Mouse (Mus musculus) MEL (cell line): ENCODE results near the gene Gne. TPM values are rescaled to one million over a fixed set of nuclear protein-coding genes. Genes with fewer than 3 reads are reported as not detected.
A peak's percentile ranks its signal among the peaks of the same experiment; 100 is the strongest.

Experiments
- DNase-seq: peaks from one replicate; pipeline ENCODE4 v3.0.0; 2011; ENCODE audit warnings: low read depth, low spot score
- H3K27ac ChIP-seq: 2 replicates; pipeline ENCODE4 v1.5.1; 2012; ENCODE audit warnings: low read depth, mild to moderate bottlenecking, control low read depth, low read length, moderate library complexity; ENCODE audit not compliant: control insufficient read depth
- H3K27me3 ChIP-seq, 2 experiments: fragments of 150-350 bp in 1 of 2; sonication (generic) in 1 of 2; 2 replicates each; pipeline ENCODE4 v1.6.1; 2012; ENCODE audit warnings: low read length in 2 of 2, mild to moderate bottlenecking in 2 of 2, improper control_type of control experiment in 1 of 2, moderate library complexity in 1 of 2; ENCODE audit not compliant: insufficient read depth in 2 of 2, control insufficient read depth in 1 of 2
- H3K36me3 ChIP-seq, 2 experiments: 2 replicates each; pipeline ENCODE4 v1.6.1; 2012 to 2014; ENCODE audit warnings: low read length in 2 of 2, improper control_type of control experiment in 1 of 2, inconsistent platforms in 1 of 2, mild to moderate bottlenecking in 1 of 2; ENCODE audit not compliant: insufficient read depth in 2 of 2, control insufficient read depth in 1 of 2
- H3K4me1 ChIP-seq, 2 experiments: fragments of 150-350 bp in 1 of 2; sonication (generic) in 1 of 2; 2 replicates each; pipeline ENCODE4 v1.6.1; 2012; ENCODE audit warnings: low read length in 2 of 2, improper control_type of control experiment in 1 of 2, mild to moderate bottlenecking in 1 of 2; ENCODE audit not compliant: insufficient read depth in 2 of 2, control insufficient read depth in 1 of 2
- H3K4me3 ChIP-seq, 2 experiments: fragments of 150-350 bp in 1 of 2; sonication (generic) in 1 of 2; 2 replicates each; pipeline ENCODE4 v1.5.1; 2012; ENCODE audit warnings: low read depth in 2 of 2, low read length in 2 of 2, mild to moderate bottlenecking in 2 of 2, moderate library complexity in 2 of 2, control low read depth in 1 of 2, improper control_type of control experiment in 1 of 2; ENCODE audit not compliant: control insufficient read depth in 1 of 2, insufficient read depth in 1 of 2
- H3K79me2 ChIP-seq: 2 replicates; pipeline ENCODE4 v1.6.1; 2012; ENCODE audit warnings: mild to moderate bottlenecking, low read length, moderate library complexity; ENCODE audit not compliant: control insufficient read depth, poor library complexity, insufficient read depth
- H3K9ac ChIP-seq: 2 replicates; pipeline ENCODE4 v1.6.1; 2012; ENCODE audit warnings: low read depth, mild to moderate bottlenecking, control low read depth, low read length, moderate library complexity; ENCODE audit not compliant: control insufficient read depth, poor library complexity, severe bottlenecking
- H3K9me3 ChIP-seq: fragments of 150-350 bp; sonication (generic); replicated peaks from 2 replicates; pipeline ENCODE4 v1.6.1; 2012; ENCODE audit warnings: mild to moderate bottlenecking, low read length, improper control_type of control experiment, moderate library complexity; ENCODE audit not compliant: insufficient read depth
- CHD1 ChIP-seq: IDR thresholded peaks from 2 replicates; pipeline ENCODE4 v1.6.1; 2012; ENCODE audit warnings: low read depth, mild to moderate bottlenecking, inconsistent platforms, low read length, improper control_type of control experiment
- CHD2 ChIP-seq: IDR thresholded peaks from 2 replicates; pipeline ENCODE4 v1.6.1; 2011; ENCODE audit warnings: low read length, improper control_type of control experiment
- EP300 ChIP-seq, 2 experiments: IDR thresholded peaks; 2 replicates each; pipeline ENCODE4 v1.6.1; 2011; ENCODE audit warnings: improper control_type of control experiment in 2 of 2, low read length in 2 of 2, low read depth in 1 of 2, mild to moderate bottlenecking in 1 of 2
- GATA1 ChIP-seq: IDR thresholded peaks from 2 replicates; pipeline ENCODE4 v1.6.1; 2011; ENCODE audit warnings: low read depth, low read length, improper control_type of control experiment
- HCFC1 ChIP-seq: IDR thresholded peaks from 2 replicates; pipeline ENCODE4 v1.6.1; 2012; ENCODE audit warnings: low read depth, mild to moderate bottlenecking, inconsistent platforms, low read length, improper control_type of control experiment, moderate library complexity
- JUND ChIP-seq: IDR thresholded peaks from 2 replicates; pipeline ENCODE4 v1.6.1; 2011; ENCODE audit warnings: low read depth, mild to moderate bottlenecking, improper control_type of control experiment, low read length
- MAFK ChIP-seq: IDR thresholded peaks from 2 replicates; pipeline ENCODE4 v1.6.1; 2011; ENCODE audit warnings: low read depth, mild to moderate bottlenecking, low read length, improper control_type of control experiment, borderline replicate concordance
- POLR2A ChIP-seq, 2 experiments: IDR thresholded peaks; 2 replicates each; pipeline ENCODE4 v1.6.1; 2011 to 2012; ENCODE audit warnings: low read length in 2 of 2, mild to moderate bottlenecking in 2 of 2, control low read depth in 1 of 2, improper control_type of control experiment in 1 of 2, low read depth in 1 of 2, moderate library complexity in 1 of 2; ENCODE audit not compliant: control insufficient read depth in 1 of 2, insufficient read depth in 1 of 2, poor library complexity in 1 of 2
- POLR2AphosphoS2 ChIP-seq: IDR thresholded peaks from 2 replicates; pipeline ENCODE4 v1.6.1; 2011; ENCODE audit warnings: low read length, improper control_type of control experiment
- POLR2AphosphoS5 ChIP-seq: IDR thresholded peaks from 2 replicates; pipeline ENCODE4 v1.6.1; 2012; ENCODE audit warnings: low read depth, borderline replicate concordance, mild to moderate bottlenecking, inconsistent platforms, low read length, moderate library complexity, mixed read lengths
- RAD21 ChIP-seq: IDR thresholded peaks from 2 replicates; pipeline ENCODE4 v1.6.1; 2011; ENCODE audit warnings: mild to moderate bottlenecking, low read depth, low read length, improper control_type of control experiment
- RCOR1 ChIP-seq: IDR thresholded peaks from 2 replicates; pipeline ENCODE4 v1.6.1; 2012; ENCODE audit warnings: low read depth, mild to moderate bottlenecking, inconsistent platforms, low read length, improper control_type of control experiment
- TBP ChIP-seq: IDR thresholded peaks from 2 replicates; pipeline ENCODE4 v1.8.0; 2011; ENCODE audit warnings: low read depth, low read length, improper control_type of control experiment
- TCF12 ChIP-seq: IDR thresholded peaks from 2 replicates; pipeline ENCODE4 v1.6.1; 2014; ENCODE audit warnings: low read depth, mild to moderate bottlenecking, inconsistent platforms, low read length, improper control_type of control experiment, moderate library complexity
- UBTF ChIP-seq: IDR thresholded peaks from 2 replicates; pipeline ENCODE4 v1.6.1; 2012; ENCODE audit warnings: low read depth, mild to moderate bottlenecking, inconsistent platforms, low read length, improper control_type of control experiment, moderate library complexity, borderline replicate concordance; ENCODE audit not compliant: insufficient read depth
- ZKSCAN1 ChIP-seq: IDR thresholded peaks from 2 replicates; pipeline ENCODE4 v1.6.1; 2012; ENCODE audit warnings: low read depth, mild to moderate bottlenecking, inconsistent platforms, low read length, improper control_type of control experiment, moderate library complexity
- ZMIZ1 ChIP-seq: IDR thresholded peaks from 2 replicates; pipeline ENCODE4 v1.6.1; 2012; ENCODE audit warnings: low read depth, mild to moderate bottlenecking, inconsistent platforms, low read length, improper control_type of control experiment, moderate library complexity
- polyA plus RNA-seq, 2 experiments: library from polyadenylated mRNA; stranded (reverse) in 1 of 2; unstranded in 1 of 2; fragments of >175 nt in 1 of 2; fragments of >200 nt in 1 of 2; gene quantifications; 2 replicates each; pipeline versions ENCODE4 v1.2.1 to v1.2.4; 2012; ENCODE audit warnings: low replicate concordance in 2 of 2, low read depth in 1 of 2; ENCODE audit not compliant: insufficient read length in 2 of 2, insufficient read depth in 1 of 2, missing spikeins in 1 of 2
- total RNA-seq: library from RNA; depleted of rRNA; stranded (reverse); fragments of 300-350 nt; gene quantifications from 2 replicates; pipeline ENCODE4 v1.2.3, GENCODE M21; 2012

Gene Gne
- total and polyA plus RNA-seq, 3 experiments, result 32.4 to 127 (median 53.0) TPM

- H3K4me1 ChIP-seq, result no peaks in the 10 kb centered on the region
- no peaks in the 10 kb centered on the region for H3K9me3 ChIP-seq
- H3K9ac ChIP-seq, result no peak overlapping the region
- H3K27ac ChIP-seq, result no peak overlapping the region
- H3K4me3 ChIP-seq, result no peak overlapping the region
- 0 out of 2 replicates have a peak, but pooled peaks have one; percentile 23 for TF ChIP-seq POLR2AphosphoS2
- TF ChIP-seq POLR2A (IDR thresholded peaks at IDR 0.05; ENCODE audit: control insufficient read depth in 1 of 2, insufficient read depth in 1 of 2, low read depth in 1 of 2, low read length in 2 of 2, poor library complexity in 1 of 2), result no peak
- H3K27me3 ChIP-seq, result no peaks in the 10 kb centered on the region
- H3K79me2 ChIP-seq, result no peaks in the 10 kb centered on the region
- DNase-seq, result no peak
- peaks cover 0 to 13% of the 10 kb centered on the region in 2 experiments; a peak in 2 of 4 replicates for H3K36me3 ChIP-seq
These were observed 52.5 kb downstream of the Gne start for GRCm38 (mm10) chr4:44031521-44031920.

GRCm38 (mm10) chr4:44029661-44030066 is 54.3 kb downstream of the Gne start:
- DNase-seq, result no peak
- no peak overlapping the region for H3K27ac ChIP-seq
- H3K4me1 ChIP-seq, result no peaks in the 10 kb centered on the region
- no peaks in the 10 kb centered on the region for H3K27me3 ChIP-seq
- H3K36me3 ChIP-seq, result peaks cover 0 to 24% of the 10 kb centered on the region in 2 experiments; a peak in 2 of 4 replicates
- no peak overlapping the region for H3K9ac ChIP-seq
- H3K79me2 ChIP-seq, result 0 out of 2 replicates have a peak, but pooled peaks cover 2% of the 10 kb centered on the region
- TF ChIP-seq TCF12, result no peak
- TF ChIP-seq JUND, result no peak
- no peak for TF ChIP-seq UBTF
- TF ChIP-seq ZKSCAN1, result no peak
- TF ChIP-seq CHD1, result no peak
- TF ChIP-seq ZMIZ1, result no peak
- TF ChIP-seq MAFK, result no peak
- no peak for TF ChIP-seq TBP
- TF ChIP-seq RAD21, result no peak
- no peak for TF ChIP-seq GATA1
- TF ChIP-seq EP300 (IDR thresholded peaks at IDR 0.05; ENCODE audit: low read depth in 1 of 2, low read length in 2 of 2), result no peak
- no peak for TF ChIP-seq POLR2AphosphoS5
- TF ChIP-seq RCOR1, result no peak
- TF ChIP-seq CHD2, result no peak
- TF ChIP-seq HCFC1, result no peak
- H3K4me3 ChIP-seq, result no peak overlapping the region
- no peaks in the 10 kb centered on the region for H3K9me3 ChIP-seq
